Comparison of ENCODE assay signal across 8 mouse cellular contexts in genomic region chr6:91684831-91685532, GRCm38 (mm10). TPM values are rescaled to one million over a fixed set of nuclear protein-coding genes. Genes with fewer than 3 reads are reported as not detected.
DNase-seq lines count a peak whose midpoint lies in the region; ATAC-seq lines count a peak whose summit lies in the region.

No protein-coding gene starts in this region.

- intact Hi-C loops in heart, postnatal 36 days (cut with DNase I), result loop anchor here (2.0 to 5.0 kb wide), 3 partner anchors 46 to 158 kb away; no protein-coding TSS in a partner anchor

- peak; percentile 60 for ATAC-seq in cerebellum, adult (ENCODE audit: insufficient number of reproducible peaks, low FRiP score, low TSS enrichment)
- ATAC-seq in forebrain, embryonic 13.5 days, result no peak
- ATAC-seq in limb, embryonic 11.5 days (ENCODE audit: insufficient number of reproducible peaks, low FRiP score, low TSS enrichment, low read depth), result no peak

- H3K36me3 ChIP-seq in forebrain, embryonic 13.5 days (ENCODE audit: poor library complexity, severe bottlenecking), result no peaks in the 10 kb centered on the region
- H3K36me3 ChIP-seq in limb, embryonic 11.5 days (ENCODE audit: control insufficient read depth, insufficient read depth, low read length), result no peaks in the 10 kb centered on the region
- 0 out of 2 replicates have a peak, but pooled peaks cover 4% of the 10 kb centered on the region for H3K36me3 ChIP-seq in midbrain, embryonic 10.5 days

- H3K9me3 ChIP-seq in forebrain, embryonic 13.5 days (replicated peaks), result no peaks in the 10 kb centered on the region
- H3K9me3 ChIP-seq in limb, embryonic 11.5 days (ENCODE audit: control insufficient read depth, low read length), result no peaks in the 10 kb centered on the region
- H3K9me3 ChIP-seq in midbrain, embryonic 10.5 days (replicated peaks), result no peaks in the 10 kb centered on the region

- H3K9ac ChIP-seq in forebrain, embryonic 13.5 days, result peak overlapping the region; percentile 94
- H3K9ac ChIP-seq in limb, embryonic 11.5 days (ENCODE audit: low read length), result peak overlapping the region; percentile 92

- H3K27ac ChIP-seq in forebrain, embryonic 13.5 days, result peak overlapping the region; percentile 94
- no peak overlapping the region for H3K27ac ChIP-seq in limb, embryonic 11.5 days (replicated peaks; ENCODE audit: low read depth, low read length)
- peak overlapping the region; percentile 97 for H3K27ac ChIP-seq in midbrain, embryonic 10.5 days (replicated peaks)

- peak; percentile 55 for DNase-seq in layer of hippocampus, adult 9-11 months
- no peak for DNase-seq in layer of hippocampus, adult 11-12 months (ENCODE audit: low spot score)
- peak; percentile 59 to 71 for DNase-seq in heart, postnatal 36 days
- peak; percentile 52 for DNase-seq in limb, embryonic 11.5 days (ENCODE audit: low spot score)
- peak; percentile 25 for DNase-seq in midbrain, embryonic 10.5 days (ENCODE audit: low spot score)
- peak; percentile 50 for DNase-seq in testis, postnatal 10 days (ENCODE audit: low spot score)

- no peaks in the 10 kb centered on the region for H3K27me3 ChIP-seq in forebrain, embryonic 13.5 days
- no peaks in the 10 kb centered on the region for H3K27me3 ChIP-seq in limb, embryonic 11.5 days (ENCODE audit: control insufficient read depth, insufficient read depth, low read length)
- no peaks in the 10 kb centered on the region for H3K27me3 ChIP-seq in midbrain, embryonic 10.5 days (ENCODE audit: low read depth, poor library complexity, severe bottlenecking)

- H3K4me3 ChIP-seq in forebrain, embryonic 13.5 days, result peak overlapping the region; percentile 91
- H3K4me3 ChIP-seq in limb, embryonic 11.5 days (ENCODE audit: low read depth, low read length), result peak overlapping the region; percentile 94
- H3K4me3 ChIP-seq in midbrain, embryonic 10.5 days, result peak overlapping the region; percentile 85

- WGBS in forebrain, embryonic 13.5 days, result 27% methylated on average over 17 of the region's 17 CpGs
- 7% methylated on average over 17 of the region's 17 CpGs for whole genome bisulfite sequencing in limb, embryonic 11.5 days
- WGBS in midbrain, embryonic 10.5 days, result 35% methylated on average over 17 of the region's 17 CpGs

- H3K4me2 ChIP-seq in forebrain, embryonic 13.5 days, result peak overlapping the region; percentile 85
- H3K4me2 ChIP-seq in limb, embryonic 11.5 days (ENCODE audit: low read depth, severe bottlenecking), result peak overlapping the region; percentile 72

- peaks cover 54% of the 10 kb centered on the region for H3K4me1 ChIP-seq in forebrain, embryonic 13.5 days
- H3K4me1 ChIP-seq in limb, embryonic 11.5 days (ENCODE audit: control insufficient read depth, insufficient read depth, low read length), result peaks cover 20% of the 10 kb centered on the region; the same call in 1 of the 2 replicates
- H3K4me1 ChIP-seq in midbrain, embryonic 10.5 days, result peaks cover 44% of the 10 kb centered on the region

RNA-seq across cellular contexts. Expression of gene Slc6a6, which starts 1.1 kb away (rescaled TPM):
- 68.2 and 73.1 TPM in 2 replicates for polyA plus RNA-seq in forebrain, embryonic 13.5 days (2015; fragmentation: Nextera tagmentation; extraction: Ambion mirVana)
- total RNA-seq in heart, postnatal 36 days (2021), result 100 to 1,000 TPM; 101 to 102 TPM
- polyA plus RNA-seq in limb, embryonic 11.5 days (2014; fragmentation: Nextera tagmentation; extraction: Ambion mirVana), result 34.4 and 36.1 TPM in 2 replicates
- 49.5 and 63.7 TPM in 2 replicates for polyA plus RNA-seq in midbrain, embryonic 10.5 days (2016; fragmentation: Nextera tagmentation; extraction: Ambion mirVana)
